Mouse (Mus musculus) lung, postnatal 36 days (tissue): ENCODE data around the gene Zfp652.
A peak's percentile ranks its signal among the peaks of the same experiment; 100 is the strongest.
"Not testable (repeated sequence)": the region's sequence is repeated elsewhere in the genome, so short reads cannot be mapped to it uniquely, and the experiment has no call there.

ENCODE experiments used
- DNase-seq: peaks from one replicate; pipeline ENCODE4 v3.0.0; 2022; ENCODE audit warnings: mixed read lengths

Gene Zfp652

DNA sequence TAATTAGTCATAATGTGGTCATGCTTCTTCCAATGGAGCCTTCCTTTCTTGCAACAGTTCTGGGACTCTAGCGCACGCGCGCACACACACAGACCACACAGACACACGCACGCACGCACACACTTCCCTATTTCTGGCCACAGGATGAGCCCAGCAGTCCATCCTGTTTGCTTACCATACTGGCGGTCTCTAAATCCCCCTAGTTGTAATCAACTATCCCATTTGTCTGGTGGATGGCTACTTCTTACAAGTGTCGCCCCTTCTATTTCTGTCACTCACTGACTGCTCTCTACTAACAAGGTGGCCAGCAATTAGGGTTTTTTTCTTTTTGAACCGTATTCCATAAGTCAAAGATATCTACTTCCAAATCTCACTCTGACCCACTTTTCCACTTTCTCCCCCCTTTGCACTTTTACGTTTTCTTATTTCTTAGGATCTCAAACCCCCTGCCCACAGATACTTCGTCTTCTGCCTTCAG lies 349 bp upstream of the Zfp652 start:
- DNase-seq = peak; percentile 64

DNA sequence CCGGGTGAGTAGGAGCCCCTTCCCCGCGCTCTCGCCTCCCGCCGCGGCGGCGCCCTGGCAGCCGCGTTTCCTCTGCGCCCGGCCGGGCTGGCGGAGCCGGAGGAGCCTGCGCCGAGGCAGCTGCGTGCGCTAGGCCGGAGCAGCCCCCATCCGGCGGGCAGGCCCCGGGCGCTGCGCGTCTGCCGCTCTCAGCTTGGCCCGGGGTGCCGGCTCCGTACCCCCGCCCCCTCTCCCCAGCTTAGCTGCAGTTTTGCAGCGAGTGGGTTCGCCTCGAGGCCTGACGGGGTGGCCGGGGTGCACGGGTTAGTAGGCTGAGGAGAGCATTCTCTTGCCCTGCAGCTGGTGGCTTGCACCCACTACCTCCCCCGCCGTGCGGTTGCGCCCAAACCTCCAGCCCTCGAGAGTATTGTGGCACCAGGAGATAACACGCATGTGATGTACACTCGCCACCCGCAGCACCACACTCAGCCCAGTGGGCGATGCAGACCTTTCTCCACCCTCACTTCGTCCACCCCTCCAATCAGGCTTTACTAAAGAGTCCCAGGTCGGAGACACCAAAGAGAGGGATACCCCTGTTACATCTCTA lies 845 bp downstream of the Zfp652 start:
- peak; percentile 37 for DNase-seq

- DNase-seq = peak; percentile 52
Measured at GRCm38 (mm10) chr11:95713811-95714241, 1.4 kb downstream of the Zfp652 start.

DNA sequence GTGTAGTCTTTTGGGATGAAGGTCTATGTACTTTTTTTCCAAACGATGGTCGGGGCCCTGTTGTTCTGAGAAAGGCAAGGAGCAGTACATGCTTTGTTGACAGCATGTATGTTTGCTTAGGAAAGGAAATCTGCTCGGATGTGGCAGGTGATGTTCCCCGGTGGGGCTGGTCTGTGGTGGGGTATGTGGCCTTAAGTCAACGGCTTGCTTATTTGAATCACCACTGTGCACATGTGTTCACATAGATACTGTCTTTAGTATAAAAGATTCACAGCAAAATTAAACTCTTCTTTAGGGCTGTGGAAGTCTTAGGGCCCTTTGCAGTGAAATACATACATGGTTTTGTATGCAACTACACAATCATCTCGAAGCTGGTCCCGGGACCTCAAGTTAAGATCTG lies 1.9 kb downstream of the Zfp652 start:
- no peak for DNase-seq

- no peak for DNase-seq
Measured at GRCm38 (mm10) chr11:95716136-95716535, 3.7 kb downstream of the Zfp652 start.

DNA sequence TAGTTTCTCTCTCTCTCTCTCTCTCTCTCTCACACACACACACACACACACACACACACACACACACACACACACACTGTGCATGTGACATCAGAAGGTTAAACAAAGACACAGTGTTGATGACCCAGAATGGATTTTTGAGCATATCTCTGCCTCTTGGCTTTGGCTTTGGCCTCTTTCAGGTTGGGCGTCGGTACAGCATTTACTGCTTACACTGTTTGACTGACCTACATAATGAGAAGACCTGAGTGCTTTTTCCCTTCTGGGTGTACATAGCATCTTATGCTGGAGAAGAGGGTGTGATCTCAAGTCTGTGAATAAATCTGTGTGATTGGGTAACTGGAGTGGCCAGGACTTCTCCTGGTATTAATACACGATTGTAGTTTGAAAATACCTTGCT lies 6.9 kb downstream of the Zfp652 start:
- no peak for DNase-seq

GRCm38 (mm10) chr11:95723287-95723686 lies 10.8 kb downstream of the Zfp652 start, which contains the start of gene B130006D01Rik:
B130006D01Rik (plus strand) TSS chr11:95723587.
- DNase-seq = no peak

- no peak for DNase-seq
Measured at GRCm38 (mm10) chr11:95724466-95724865, 12.0 kb downstream of the Zfp652 start.

DNA sequence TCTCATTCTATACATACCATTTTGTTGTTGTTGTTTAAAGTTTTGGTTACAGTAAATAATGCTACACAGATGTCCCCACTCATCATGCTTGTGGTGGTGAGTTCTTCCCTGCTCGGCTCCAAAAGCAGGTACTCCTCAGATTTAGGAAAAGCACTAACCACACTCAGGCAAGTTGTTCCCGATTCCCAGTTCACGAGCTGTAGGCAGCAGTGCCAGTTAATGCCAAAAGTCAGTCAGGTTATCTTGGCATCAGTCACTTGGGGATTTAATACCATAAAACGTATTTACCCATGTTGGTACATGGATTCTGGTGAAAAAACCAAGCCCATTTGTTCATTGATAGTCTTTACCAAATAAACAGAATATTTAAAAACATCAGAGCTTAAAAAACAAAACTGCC lies 13.7 kb downstream of the Zfp652 start:
- no peak for DNase-seq

- DNase-seq = no peak
Measured at GRCm38 (mm10) chr11:95727947-95728346, 15.5 kb downstream of the Zfp652 start.

GRCm38 (mm10) chr11:95728916-95729907 lies 16.7 kb downstream of the Zfp652 start:
- DNase-seq = no peak

- no peak for DNase-seq
Measured at GRCm38 (mm10) chr11:95734485-95734884, 22.0 kb downstream of the Zfp652 start.

DNA sequence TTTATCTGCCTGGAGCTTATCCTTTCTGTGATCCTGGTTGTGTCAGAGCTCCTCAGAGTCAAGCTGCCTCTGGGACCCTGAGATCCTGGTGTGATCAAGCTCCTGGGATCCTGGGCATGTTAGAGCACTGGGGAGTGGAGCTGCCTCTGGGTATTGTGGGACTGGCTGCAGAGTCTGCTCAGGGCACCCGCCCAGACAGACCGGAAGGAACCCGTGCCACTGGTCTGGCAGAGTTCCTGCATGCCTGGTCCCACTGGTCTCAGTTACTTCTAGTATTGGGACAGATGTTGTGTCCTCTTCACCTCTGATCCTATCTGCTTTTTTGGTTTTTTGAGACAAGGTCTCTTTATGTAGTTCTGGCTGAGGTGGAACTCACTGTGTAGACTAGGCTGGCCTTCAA lies 25.3 kb downstream of the Zfp652 start:
- peak; percentile 75 for DNase-seq

DNA sequence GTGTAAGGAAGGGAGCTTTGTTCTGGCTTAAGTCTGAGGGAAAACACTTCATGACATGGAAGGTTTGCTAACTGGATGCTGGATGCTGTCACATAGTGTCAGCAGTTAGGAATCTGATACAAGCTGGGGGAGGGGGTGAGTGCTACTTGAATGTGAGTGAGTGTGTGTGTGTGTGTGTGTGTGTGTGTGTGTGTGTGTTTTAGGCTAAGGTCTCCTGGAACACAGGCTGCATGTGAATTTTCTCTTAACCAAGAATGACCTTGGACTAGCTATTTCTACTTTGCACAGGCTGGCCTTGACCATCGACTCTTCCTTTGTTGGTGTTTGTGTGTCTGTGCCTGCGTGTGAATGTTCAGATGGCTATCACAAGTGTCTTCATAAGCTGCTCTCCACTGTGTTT lies 32.0 kb downstream of the Zfp652 start:
- peak; percentile 32 for DNase-seq

- no peak for DNase-seq
Measured at GRCm38 (mm10) chr11:95746821-95747220, 34.3 kb downstream of the Zfp652 start.

DNA sequence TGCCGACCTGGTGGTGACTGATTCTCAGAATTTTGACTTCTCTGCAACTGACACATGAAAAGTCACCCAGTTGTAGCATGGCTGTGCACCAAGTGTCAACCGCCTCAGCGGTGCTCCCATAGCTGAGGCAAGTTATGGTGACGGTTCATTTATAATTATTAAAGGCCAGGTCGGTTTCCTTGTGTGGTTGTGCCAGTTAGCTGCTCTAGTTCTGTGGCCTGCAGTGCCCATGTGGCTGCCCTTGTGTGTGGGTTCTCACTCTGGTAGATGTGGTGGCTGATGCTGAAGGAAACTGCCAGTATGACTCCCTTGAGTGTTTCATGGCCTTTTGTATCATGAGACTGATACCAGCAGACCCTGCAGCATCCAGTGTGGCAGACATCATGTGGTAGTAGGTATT lies 35.9 kb downstream of the Zfp652 start:
- no peak for DNase-seq

- DNase-seq = no peak
Measured at GRCm38 (mm10) chr11:95749619-95750018, 37.1 kb downstream of the Zfp652 start.

GRCm38 (mm10) chr11:95750995-95751394 lies 38.5 kb downstream of the Zfp652 start:
- peak; percentile 95 for DNase-seq

- DNase-seq = not testable (repeated sequence)
Measured at GRCm38 (mm10) chr11:95755137-95755536, 42.7 kb downstream of the Zfp652 start.

GRCm38 (mm10) chr11:95760521-95760920 lies 48.0 kb downstream of the Zfp652 start:
- DNase-seq = no peak

- peak; percentile 35 for DNase-seq
Measured at GRCm38 (mm10) chr11:95762996-95763395, 50.5 kb downstream of the Zfp652 start.

- no peak for DNase-seq
Measured at GRCm38 (mm10) chr11:95764806-95765205, 52.3 kb downstream of the Zfp652 start.

DNA sequence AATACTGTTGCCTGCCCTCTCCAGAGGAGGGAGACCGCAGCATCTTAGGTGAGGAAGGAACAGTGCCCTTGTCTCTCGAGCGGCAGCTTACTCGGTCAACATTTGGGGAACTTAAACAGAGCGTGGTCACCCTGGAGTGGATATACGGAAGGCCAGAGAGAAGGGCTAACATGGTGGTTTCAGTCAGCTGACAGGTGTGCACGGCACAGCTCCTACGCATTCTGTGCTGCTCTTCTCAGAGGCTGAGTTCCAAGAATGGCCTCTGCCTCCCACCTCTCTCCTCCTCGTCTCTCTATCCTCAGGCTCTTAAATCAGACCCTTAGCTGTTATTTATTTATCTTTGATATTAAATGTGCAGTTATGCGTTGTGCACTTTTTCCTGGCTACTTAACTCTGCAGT lies 52.9 kb downstream of the Zfp652 start:
- peak; percentile 37 for DNase-seq

- DNase-seq = no peak
Measured at GRCm38 (mm10) chr11:95768244-95768643, 55.8 kb downstream of the Zfp652 start.
